Comparison of ENCODE assay signal across 35 mouse cellular contexts in the genomic region with DNA sequence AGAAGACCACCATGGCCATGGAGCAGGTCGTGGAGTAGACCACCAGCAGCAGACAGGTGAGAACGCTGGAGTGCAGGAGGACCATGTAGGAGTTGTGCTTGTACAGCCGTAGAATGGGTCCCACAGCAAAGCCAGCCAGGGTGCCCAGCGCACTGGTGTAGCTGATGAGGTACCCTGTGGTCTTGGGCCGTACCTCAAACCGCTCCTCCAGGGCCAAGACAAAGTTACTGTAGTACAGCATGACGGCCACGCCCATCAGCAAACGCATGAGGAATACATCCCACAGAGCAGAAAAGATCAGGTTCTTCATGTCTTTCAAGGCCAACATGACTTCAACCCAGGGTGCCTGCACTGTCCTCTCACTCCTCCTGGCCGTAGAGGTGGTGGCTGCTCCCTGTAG. TPM values are rescaled to one million over a fixed set of nuclear protein-coding genes. Genes with fewer than 3 reads are reported as not detected.
"Had no signal": no experiment of that assay in that cellular context is flagged by ENCODE, and none has a peak within 500 bp of the region (broad histone marks: within the 10 kb centered on the region; RNA-seq: fewer than 3 reads in every experiment).

No protein-coding gene starts in this region.

- H3K27me3 ChIP-seq: heart, embryonic 12.5 days; heart, embryonic 13.5 days; heart, embryonic 15.5 days; hindbrain, embryonic 12.5 days; hindbrain, embryonic 13.5 days; hindbrain, embryonic 15.5 days; intestine, embryonic 15.5 days; kidney, embryonic 15.5 days had no signal

- H3K4me3 ChIP-seq: heart, embryonic 12.5 days; heart, embryonic 13.5 days; heart, embryonic 15.5 days; hindbrain, embryonic 10.5 days; hindbrain, embryonic 12.5 days; hindbrain, embryonic 13.5 days; hindbrain, embryonic 15.5 days; intestine, embryonic 15.5 days; kidney, embryonic 15.5 days; layer of hippocampus, adult 2 months had no signal

- DNase-seq: heart, postnatal 10 days; heart, postnatal 36 days; heart, postnatal 4 days; kidney, adult 11 months; kidney, adult 18-20 months; kidney, adult 2 months; kidney, adult 8-10 months; kidney, adult 9 months; kidney, postnatal 10 days; kidney, postnatal 14 days; kidney, postnatal 25 days; kidney, postnatal 36 days; kidney, postnatal 4 days; layer of hippocampus, adult 9-11 months; layer of hippocampus, postnatal 36 days had no signal

- H3K9me3 ChIP-seq: intestine, embryonic 15.5 days had no signal

- H3K4me1 ChIP-seq: heart, embryonic 12.5 days; heart, embryonic 13.5 days; heart, embryonic 15.5 days; hindbrain, embryonic 12.5 days; hindbrain, embryonic 15.5 days; intestine, embryonic 15.5 days had no signal

- H3K9ac ChIP-seq: heart, embryonic 12.5 days; heart, embryonic 13.5 days; heart, embryonic 15.5 days; hindbrain, embryonic 12.5 days; hindbrain, embryonic 13.5 days; hindbrain, embryonic 14.5 days; hindbrain, embryonic 15.5 days; intestine, embryonic 15.5 days; kidney, embryonic 15.5 days had no signal

- H3K4me2 ChIP-seq: heart, embryonic 11.5 days; heart, embryonic 12.5 days; heart, embryonic 13.5 days; heart, embryonic 15.5 days; hindbrain, embryonic 12.5 days; hindbrain, embryonic 13.5 days; hindbrain, embryonic 14.5 days; hindbrain, embryonic 15.5 days; intestine, embryonic 15.5 days; kidney, embryonic 15.5 days had no signal

- ATAC-seq: hindbrain, embryonic 16.5 days; hindbrain, postnatal 0 days; inflammation-experienced regulatory T-cells, adult 6 months; intestine, embryonic 15.5 days; intestine, embryonic 16.5 days; intestine, postnatal 0 days had no signal

- H3K27ac ChIP-seq: heart, embryonic 13.5 days; heart, embryonic 15.5 days; hindbrain, embryonic 10.5 days; hindbrain, embryonic 12.5 days; hindbrain, embryonic 13.5 days; hindbrain, embryonic 14.5 days; hindbrain, embryonic 15.5 days; hindbrain, postnatal 0 days; intestine, embryonic 15.5 days; kidney, embryonic 15.5 days; kidney, postnatal 0 days; layer of hippocampus, adult 2 months had no signal

RNA-seq across cellular contexts. Expression of a gene that starts 31.4 kb away (rescaled TPM):
- total RNA-seq: hematopoietic stem cell, adult 5-6 weeks had no signal
- polyA plus RNA-seq: hindbrain, embryonic 10.5 days; hindbrain, embryonic 11.5 days; hindbrain, embryonic 14.5 days; inflammation-experienced regulatory T-cells, adult 6 months had no signal
